Mouse (Mus musculus): ENCODE measurements around the gene Rhox2h. TPM values are rescaled to one million over a fixed set of nuclear protein-coding genes. Genes with fewer than 3 reads are reported as not detected.
A peak's percentile ranks its signal among the peaks of the same experiment; 100 is the strongest.
"Not testable (repeated sequence)": the region's sequence is repeated elsewhere in the genome, so short reads cannot be mapped to it uniquely, and the experiment has no call there.

Rhox2h gene
- not detected for polyA plus RNA-seq (2012; fragmentation: generic; extraction: Trizol)

DNA sequence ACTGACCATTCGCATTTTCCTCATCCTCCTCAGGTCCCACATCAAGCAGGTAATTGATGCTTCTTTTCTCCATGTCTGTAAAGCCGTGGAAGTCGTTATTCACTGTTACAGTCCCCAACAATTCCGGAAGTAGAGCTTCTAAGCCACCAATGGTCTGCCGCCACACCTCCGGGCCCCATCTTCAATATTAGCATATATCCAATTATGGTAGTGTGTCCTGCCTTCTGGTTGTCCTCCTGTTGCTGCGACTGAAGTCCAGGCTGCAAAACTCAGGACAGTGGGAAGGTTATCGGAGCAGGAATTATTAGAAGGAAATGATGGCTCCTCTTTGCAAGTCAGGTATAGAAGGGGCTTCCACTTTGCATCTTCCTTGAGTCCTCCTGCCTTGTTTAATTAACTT is at the start of gene Rhox2h:
Gene Rhox2h (minus strand): TSS at position 101 of the 400 bp plus-strand sequence.
- not testable (repeated sequence) for H3K36me3 ChIP-seq (ENCODE audit: control insufficient read depth, insufficient read depth); H3K27me3 ChIP-seq (ENCODE audit: control insufficient read depth, insufficient read depth, insufficient read length); H3ac ChIP-seq (ENCODE audit: control insufficient read depth, insufficient read length); H3K79me2 ChIP-seq (ENCODE audit: control insufficient read depth, insufficient read depth); H3K4me2 ChIP-seq (ENCODE audit: low read depth); H3K4me3 ChIP-seq

DNA sequence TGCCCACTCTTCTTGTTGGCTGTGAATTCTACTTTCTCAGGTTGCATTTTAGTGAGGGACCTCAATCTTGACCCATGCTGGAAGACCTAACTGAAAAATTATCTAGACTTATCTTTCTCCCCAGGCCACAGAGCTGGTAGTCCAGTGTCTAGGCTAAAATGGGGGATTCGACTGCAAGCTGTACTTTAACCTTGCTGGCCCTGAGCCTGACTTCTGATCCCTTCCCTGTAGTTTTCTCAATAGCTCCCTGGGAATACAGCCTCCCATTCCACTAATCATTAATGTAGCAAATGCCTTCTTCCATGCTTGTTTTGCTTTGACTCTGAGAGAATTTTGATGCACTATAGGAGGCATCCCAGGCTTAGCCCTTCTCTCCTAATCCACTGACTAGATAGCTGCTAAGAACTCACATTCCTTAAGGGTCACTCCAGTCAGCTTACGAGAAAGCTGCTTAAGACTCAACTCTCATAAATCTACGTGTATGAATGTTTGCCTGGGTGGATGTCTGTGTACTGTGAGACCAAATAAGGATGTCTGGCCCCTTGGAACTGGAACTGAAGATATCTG is 28.8 kb upstream of the Rhox2h start:
- H3K4me2 ChIP-seq (ENCODE audit: low read depth) = no peak overlapping the region
- TF ChIP-seq REST (IDR thresholded peaks at IDR 0.05; ENCODE audit: insufficient read depth, insufficient read length) = no peak
- TF ChIP-seq MYOG (IDR thresholded peaks at IDR 0.05; ENCODE audit: control insufficient read depth in 1 of 3, insufficient read depth in 1 of 3, insufficient read length in 2 of 3, low read depth in 2 of 3) = no peak
- TF ChIP-seq E2F4 (IDR thresholded peaks at IDR 0.05; ENCODE audit: insufficient read depth) = no peak
- no peak for TF ChIP-seq MAX (IDR thresholded peaks at IDR 0.05; ENCODE audit: low read depth)
- TF ChIP-seq USF1 (IDR thresholded peaks at IDR 0.05; ENCODE audit: low read depth) = no peak
- TF ChIP-seq POLR2A (IDR thresholded peaks at IDR 0.05; ENCODE audit: insufficient read length, low read depth) = no peak
- no peak for TF ChIP-seq TCF12 (IDR thresholded peaks at IDR 0.05; ENCODE audit: insufficient read depth, poor library complexity, severe bottlenecking)
- no peak for TF ChIP-seq SRF (IDR thresholded peaks at IDR 0.05; ENCODE audit: control insufficient read depth, insufficient read length, low read depth)
- TF ChIP-seq CEBPB (IDR thresholded peaks at IDR 0.05; ENCODE audit: insufficient read depth, poor library complexity, severe bottlenecking) = no peak
- TF ChIP-seq TCF3 (IDR thresholded peaks at IDR 0.05; ENCODE audit: insufficient read length, low read depth) = no peak

DNA sequence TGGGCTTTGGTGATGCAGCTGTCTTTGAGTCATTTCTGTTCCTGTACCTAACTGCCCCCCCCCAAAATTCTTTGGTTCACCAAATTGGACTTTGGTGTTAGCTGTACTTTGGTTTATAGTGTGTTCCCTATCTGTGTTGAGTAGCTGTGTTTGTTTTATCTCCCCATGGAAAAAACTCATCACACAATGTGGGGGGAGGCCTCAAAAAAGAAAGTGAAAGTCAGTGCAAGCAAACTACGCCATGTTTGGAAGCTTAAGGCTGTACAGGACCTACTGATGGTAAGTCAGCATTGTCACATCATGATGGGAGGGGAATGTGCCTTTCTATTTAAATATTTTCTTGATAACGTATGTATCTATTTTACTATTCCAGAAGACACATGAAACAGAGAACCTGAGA is 19.2 kb upstream of the Rhox2h start:
- H3K79me2 ChIP-seq (ENCODE audit: control insufficient read depth, insufficient read depth) = no peaks in the 10 kb centered on the region
- no peak overlapping the region for H3K4me3 ChIP-seq
- no peaks in the 10 kb centered on the region for H3K36me3 ChIP-seq (ENCODE audit: control insufficient read depth, insufficient read depth)
- H3K27me3 ChIP-seq (ENCODE audit: control insufficient read depth, insufficient read depth, insufficient read length) = no peaks in the 10 kb centered on the region
- no peak overlapping the region for H3K4me2 ChIP-seq (ENCODE audit: low read depth)
- H3ac ChIP-seq (ENCODE audit: control insufficient read depth, insufficient read length) = no peak overlapping the region
- TF ChIP-seq POLR2AphosphoS2 (IDR thresholded peaks at IDR 0.05; ENCODE audit: insufficient read length, low read depth) = no peak
- TF ChIP-seq TCF3 (IDR thresholded peaks at IDR 0.05; ENCODE audit: insufficient read length, low read depth) = no peak
- TF ChIP-seq MYOD1 (IDR thresholded peaks at IDR 0.05; ENCODE audit: control insufficient read depth in 1 of 3, insufficient read length in 2 of 3, low read depth in 2 of 3) = no peak
- no peak for TF ChIP-seq MAX (IDR thresholded peaks at IDR 0.05; ENCODE audit: low read depth)
- no peak for TF ChIP-seq E2F4 (IDR thresholded peaks at IDR 0.05; ENCODE audit: insufficient read depth)
- no peak for TF ChIP-seq MYOG (IDR thresholded peaks at IDR 0.05; ENCODE audit: control insufficient read depth in 1 of 3, insufficient read depth in 1 of 3, insufficient read length in 2 of 3, low read depth in 2 of 3)
- no peak for TF ChIP-seq SRF (IDR thresholded peaks at IDR 0.05; ENCODE audit: control insufficient read depth, insufficient read length, low read depth)
- TF ChIP-seq USF1 (IDR thresholded peaks at IDR 0.05; ENCODE audit: low read depth) = no peak
- no peak for TF ChIP-seq POLR2A (IDR thresholded peaks at IDR 0.05; ENCODE audit: insufficient read length, low read depth)
- no peak for TF ChIP-seq CEBPB (IDR thresholded peaks at IDR 0.05; ENCODE audit: insufficient read depth, poor library complexity, severe bottlenecking)
- TF ChIP-seq REST (IDR thresholded peaks at IDR 0.05; ENCODE audit: insufficient read depth, insufficient read length) = no peak
- no peak for TF ChIP-seq TCF12 (IDR thresholded peaks at IDR 0.05; ENCODE audit: insufficient read depth, poor library complexity, severe bottlenecking)

More for the DNA sequence above, 28.8 kb upstream of the Rhox2h start:
- Histone ChIP-seq H3ac (ENCODE audit: control insufficient read depth, insufficient read length) (no peak overlapping the region), H3K4me3 (no peak overlapping the region), H3K36me3 (ENCODE audit: control insufficient read depth, insufficient read depth) (no peaks in the 10 kb centered on the region), H3K79me2 (ENCODE audit: control insufficient read depth, insufficient read depth) (no peaks in the 10 kb centered on the region), H3K27me3 (ENCODE audit: control insufficient read depth, insufficient read depth, insufficient read length) (no peaks in the 10 kb centered on the region)

DNA sequence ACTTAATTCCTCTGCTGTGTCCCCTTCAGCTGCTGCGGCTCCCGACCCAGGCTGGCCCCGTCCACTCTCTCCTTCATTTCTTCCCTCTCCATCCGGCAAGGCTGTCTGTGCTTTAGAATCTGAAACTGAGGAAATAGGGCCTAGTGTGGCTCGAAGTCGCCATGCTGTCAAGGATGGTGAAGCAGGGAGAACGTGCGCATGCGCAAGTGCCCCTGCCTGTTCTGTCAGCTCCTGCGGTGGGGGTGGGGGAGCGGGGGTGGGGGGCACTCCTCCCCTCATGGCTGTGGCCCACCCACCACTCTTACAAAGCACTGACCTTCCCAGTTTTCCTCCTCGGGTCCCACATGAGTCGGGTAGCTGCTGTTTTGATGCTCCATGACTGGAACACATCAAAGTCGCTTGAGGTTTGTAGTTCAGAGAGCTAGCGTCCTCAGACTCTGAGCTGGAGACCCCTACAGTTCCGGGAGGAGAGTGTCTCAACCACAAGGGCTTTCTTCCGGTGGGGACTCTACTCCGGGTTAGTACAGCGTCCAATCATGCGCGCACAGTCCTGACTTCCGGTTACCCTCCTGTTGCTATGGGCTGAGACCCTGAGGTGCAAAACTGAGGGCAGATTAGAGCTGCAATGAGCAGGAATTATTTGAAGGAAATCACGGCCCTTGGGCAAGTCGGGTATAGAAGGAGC is 10.1 kb upstream of the Rhox2h start:
- H3K36me3 ChIP-seq (ENCODE audit: control insufficient read depth, insufficient read depth) = no peaks in the 10 kb centered on the region
- H3ac ChIP-seq (ENCODE audit: control insufficient read depth, insufficient read length) = no peak overlapping the region
- no peak overlapping the region for H3K4me2 ChIP-seq (ENCODE audit: low read depth)
- H3K79me2 ChIP-seq (ENCODE audit: control insufficient read depth, insufficient read depth) = no peaks in the 10 kb centered on the region
- TF ChIP-seq POLR2A (IDR thresholded peaks at IDR 0.05; ENCODE audit: insufficient read length, low read depth) (no peak), POLR2AphosphoS2 (IDR thresholded peaks at IDR 0.05; ENCODE audit: insufficient read length, low read depth) (no peak), MYOG (IDR thresholded peaks at IDR 0.05; ENCODE audit: control insufficient read depth in 1 of 3, insufficient read depth in 1 of 3, insufficient read length in 2 of 3, low read depth in 2 of 3) (no peak)
- no peaks in the 10 kb centered on the region for H3K27me3 ChIP-seq (ENCODE audit: control insufficient read depth, insufficient read depth, insufficient read length)
- H3K4me3 ChIP-seq = no peak overlapping the region

DNA sequence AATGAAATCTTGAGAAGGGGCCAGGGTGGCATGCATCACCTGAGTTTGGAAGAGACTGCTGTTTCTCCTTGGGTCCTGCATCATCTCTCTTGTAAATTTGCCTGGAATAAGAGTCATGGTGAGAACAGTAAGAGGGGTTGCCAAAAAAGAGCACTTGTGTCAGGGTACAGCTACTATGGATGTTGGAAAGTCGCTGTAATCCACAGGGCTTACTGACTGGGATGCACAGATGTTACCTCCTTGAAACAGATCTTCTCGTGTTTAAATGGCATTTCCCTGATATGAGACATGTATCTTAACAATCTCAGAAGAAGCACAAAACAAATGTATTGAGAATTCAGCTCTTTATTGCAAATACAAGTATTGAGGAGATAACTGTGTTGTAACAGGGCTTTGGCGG is 4.4 kb downstream of the Rhox2h start, which contains the start of gene Rhox3h:
Gene Rhox3h (minus strand): TSS at position 101 of the 400 bp plus-strand sequence.
- H3K27me3 ChIP-seq (ENCODE audit: control insufficient read depth, insufficient read depth, insufficient read length); H3ac ChIP-seq (ENCODE audit: control insufficient read depth, insufficient read length); H3K4me3 ChIP-seq; H3K4me2 ChIP-seq (ENCODE audit: low read depth); H3K79me2 ChIP-seq (ENCODE audit: control insufficient read depth, insufficient read depth); H3K36me3 ChIP-seq (ENCODE audit: control insufficient read depth, insufficient read depth): not testable (repeated sequence)

DNA sequence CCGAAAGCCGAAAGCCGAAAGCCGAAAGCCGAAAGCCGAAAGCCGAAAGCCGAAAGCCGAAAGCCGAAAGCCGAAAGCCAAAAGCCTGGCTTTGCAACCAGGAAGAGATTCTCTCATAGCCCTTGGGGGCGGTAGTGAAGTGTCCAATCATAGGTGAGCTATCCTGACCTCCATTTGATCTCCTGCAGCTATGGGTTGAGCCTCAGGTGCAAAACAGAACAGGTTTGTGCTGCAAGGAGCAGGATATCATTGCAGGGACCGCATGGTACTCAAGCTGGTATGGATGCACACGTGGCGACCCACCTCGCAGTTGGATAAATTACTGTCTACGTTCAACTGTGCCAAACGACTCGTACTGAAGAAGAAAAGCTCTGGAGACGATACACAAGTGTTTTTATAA is 21.9 kb downstream of the Rhox2h start, which contains the start of gene Rhox4g:
Gene Rhox4g (minus strand): TSS at position 101 of the 400 bp plus-strand sequence.
- not testable (repeated sequence) for H3K4me2 ChIP-seq (ENCODE audit: low read depth); H3K36me3 ChIP-seq (ENCODE audit: control insufficient read depth, insufficient read depth); H3K4me3 ChIP-seq; H3K79me2 ChIP-seq (ENCODE audit: control insufficient read depth, insufficient read depth); H3K27me3 ChIP-seq (ENCODE audit: control insufficient read depth, insufficient read depth, insufficient read length); H3ac ChIP-seq (ENCODE audit: control insufficient read depth, insufficient read length)

DNA sequence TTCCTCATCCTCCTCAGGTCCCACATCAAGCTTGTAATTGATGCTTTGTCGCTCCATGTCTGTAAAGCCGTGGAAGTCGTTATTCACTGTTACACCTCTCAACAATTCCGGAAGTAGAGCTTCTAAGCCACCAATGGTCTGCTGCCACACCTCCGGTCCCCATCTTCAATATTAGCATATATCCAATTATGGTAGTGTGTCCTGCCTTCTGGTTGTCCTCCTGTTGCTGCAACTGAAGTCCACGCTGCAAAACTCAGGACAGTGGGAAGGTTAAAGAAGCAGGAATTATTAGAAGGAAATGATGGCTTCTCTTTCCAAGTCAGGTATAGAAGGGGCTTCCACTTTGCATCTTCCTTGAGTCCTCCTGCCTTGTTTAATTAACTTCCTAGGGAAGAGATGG is 29.7 kb downstream of the Rhox2h start, which contains the start of gene Rhox2g:
Gene Rhox2g (minus strand): TSS at position 101 of the 400 bp plus-strand sequence.
- not testable (repeated sequence) for H3K36me3 ChIP-seq (ENCODE audit: control insufficient read depth, insufficient read depth); H3K4me3 ChIP-seq; H3ac ChIP-seq (ENCODE audit: control insufficient read depth, insufficient read length); H3K4me2 ChIP-seq (ENCODE audit: low read depth); H3K27me3 ChIP-seq (ENCODE audit: control insufficient read depth, insufficient read depth, insufficient read length); H3K79me2 ChIP-seq (ENCODE audit: control insufficient read depth, insufficient read depth)

DNA sequence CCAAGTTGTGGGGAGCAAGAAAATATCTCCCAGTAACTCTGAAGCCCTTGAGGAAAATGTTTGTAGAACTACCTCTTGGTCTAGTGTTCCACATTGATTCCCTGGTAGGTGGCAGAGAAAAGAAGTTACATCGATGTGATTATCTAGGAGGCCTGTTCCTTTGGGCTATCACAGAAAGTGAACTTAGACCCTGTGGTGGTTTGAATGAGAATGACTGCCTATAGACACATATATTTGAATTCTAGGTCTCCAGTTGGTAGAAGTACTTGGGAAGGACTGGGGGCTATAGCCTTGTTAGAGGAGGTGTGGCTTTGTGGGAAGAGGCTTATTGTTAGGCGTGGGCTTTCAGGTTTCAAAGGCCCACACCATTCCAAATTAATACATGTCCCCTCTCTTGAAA is 44.6 kb downstream of the Rhox2h start, which contains the start of gene Rhox3g:
Gene Rhox3g (minus strand): TSS at position 101 of the 400 bp plus-strand sequence.
- H3ac ChIP-seq (ENCODE audit: control insufficient read depth, insufficient read length); H3K79me2 ChIP-seq (ENCODE audit: control insufficient read depth, insufficient read depth); H3K4me3 ChIP-seq; H3K36me3 ChIP-seq (ENCODE audit: control insufficient read depth, insufficient read depth); H3K27me3 ChIP-seq (ENCODE audit: control insufficient read depth, insufficient read depth, insufficient read length): not testable (repeated sequence)
- peak within 1 kb of the TSS; percentile 2 for H3K4me2 ChIP-seq (ENCODE audit: low read depth)

Data from myocyte (in vitro differentiated cells).